Mouse (Mus musculus): ENCODE data around the gene Rfx1. TPM values are rescaled to one million over a fixed set of nuclear protein-coding genes. Genes with fewer than 3 reads are reported as not detected.

Rfx1 gene
- total RNA-seq, 2 experiments from 2014 or later: 17.9 to 32.4 TPM

- no peak for DNase-seq (ENCODE audit: low spot score in 2 of 2)
- intact Hi-C loops (cut with DNase I): no loop called here
Measured at GRCm38 (mm10) chr8:84127202-84127901, 60.7 kb downstream of the Rfx1 start.

GRCm38 (mm10) chr8:84128277-84128676 is 61.6 kb downstream of the Rfx1 start:
- intact Hi-C loops (cut with DNase I): no loop called here
- DNase-seq (ENCODE audit: low spot score in 2 of 2): no peak

GRCm38 (mm10) chr8:84130806-84131205 is 64.2 kb downstream of the Rfx1 start:
- intact Hi-C loops (cut with DNase I): loop anchor here (5.0 kb wide), 1 partner anchor 34 kb away; no protein-coding TSS in a partner anchor
- no peak for DNase-seq (ENCODE audit: low spot score in 2 of 2)

- intact Hi-C loops (cut with DNase I): loop anchor here (5.0 kb wide), 1 partner anchor 35 kb away; no protein-coding TSS in a partner anchor
- no peak for DNase-seq (ENCODE audit: low spot score in 2 of 2)
Measured at GRCm38 (mm10) chr8:84132225-84132624, 65.6 kb downstream of the Rfx1 start.

- DNase-seq (ENCODE audit: low spot score in 2 of 2): no peak
- intact Hi-C loops (cut with DNase I): no loop called here
Measured at GRCm38 (mm10) chr8:84137848-84138247, 71.2 kb downstream of the Rfx1 start.

- intact Hi-C loops (cut with DNase I): no loop called here
- no peak for DNase-seq (ENCODE audit: low spot score in 2 of 2)
Measured at GRCm38 (mm10) chr8:84140838-84141237, 74.2 kb downstream of the Rfx1 start.

GRCm38 (mm10) chr8:84144636-84145245 is 78.1 kb downstream of the Rfx1 start:
- DNase-seq (ENCODE audit: low spot score in 2 of 2): no peak
- intact Hi-C loops (cut with DNase I): no loop called here

Small RNA genes within 50 kb of the gene (microRNA-seq; reads per million reads assigned to microRNA genes)
- not detected for gene Mir709

Other genes starting within 250 kb of the Rfx1 start
- gene Adgrl1, start 166.7 kb upstream of the Rfx1 start, total RNA-seq (2021): 100 to 1,000 TPM; 422 to 433 TPM
- gene Gm10644, start 111.6 kb upstream of the Rfx1 start, total RNA-seq (2021): under 1 TPM; 0.25 to 0.54 TPM
- under 1 TPM; 0.39 to 0.48 TPM for gene Asf1b, start 111.3 kb upstream of the Rfx1 start, total RNA-seq (2021)
- 100 to 1,000 TPM; 243 to 267 TPM for gene Prkaca, start 93.8 kb upstream of the Rfx1 start, total RNA-seq (2021)
- 10 to 100 TPM; 41.5 to 46.6 TPM for gene Samd1, start 69.2 kb upstream of the Rfx1 start, total RNA-seq (2021)
- under 1 TPM in 1 of 2 experiments, not detected in 1; 0.59 TPM for gene 1700067K01Rik, start 65.3 kb upstream of the Rfx1 start, total RNA-seq (2021)
- 1 to 10 TPM; 1.3 to 3.1 TPM for gene 2210011C24Rik, start 54.7 kb upstream of the Rfx1 start, total RNA-seq (2021)
- gene Palm3, start 45.4 kb upstream of the Rfx1 start, total RNA-seq (2021): 1 to 10 TPM; 1.7 to 2.7 TPM
- gene Il27ra, start 24.2 kb upstream of the Rfx1 start, total RNA-seq (2021): under 1 TPM; 0.49 to 0.52 TPM
- not detected for gene Rln3, start 21.8 kb upstream of the Rfx1 start, total RNA-seq (2021)
- gene Gm10643, start 1.7 kb upstream of the Rfx1 start, total RNA-seq (2021): 1 to 10 TPM; 4.1 to 4.4 TPM
- 10 to 100 TPM; 15.7 to 19.8 TPM for gene Dcaf15, start 37.9 kb downstream of the Rfx1 start, total RNA-seq (2021)
- gene Podnl1, start 59.2 kb downstream of the Rfx1 start, total RNA-seq (2021): not detected
- gene Cc2d1a, start 81.1 kb downstream of the Rfx1 start, total RNA-seq (2021): 10 to 100 TPM; 51.1 to 53.6 TPM
- gene 4930432K21Rik, start 81.2 kb downstream of the Rfx1 start, total RNA-seq (2021): 1 to 10 TPM; 1.7 to 2.1 TPM
- gene Nanos3, start 118.4 kb downstream of the Rfx1 start, total RNA-seq (2021): 1 to 10 TPM; 3.7 to 3.9 TPM
- gene Zswim4, start 170.2 kb downstream of the Rfx1 start, total RNA-seq (2021): 10 to 100 TPM; 12.5 to 16.9 TPM
- 100 to 1,000 TPM; 113 to 146 TPM for gene D8Ertd738e, start 182.9 kb downstream of the Rfx1 start, total RNA-seq (2021)
- gene Mri1, start 190.5 kb downstream of the Rfx1 start, total RNA-seq (2021): 10 to 100 TPM; 14.4 to 15.9 TPM
- 10 to 100 TPM; 23.1 to 28.2 TPM for gene Ccdc130, start 203.5 kb downstream of the Rfx1 start, total RNA-seq (2021)